In the genomic region with DNA sequence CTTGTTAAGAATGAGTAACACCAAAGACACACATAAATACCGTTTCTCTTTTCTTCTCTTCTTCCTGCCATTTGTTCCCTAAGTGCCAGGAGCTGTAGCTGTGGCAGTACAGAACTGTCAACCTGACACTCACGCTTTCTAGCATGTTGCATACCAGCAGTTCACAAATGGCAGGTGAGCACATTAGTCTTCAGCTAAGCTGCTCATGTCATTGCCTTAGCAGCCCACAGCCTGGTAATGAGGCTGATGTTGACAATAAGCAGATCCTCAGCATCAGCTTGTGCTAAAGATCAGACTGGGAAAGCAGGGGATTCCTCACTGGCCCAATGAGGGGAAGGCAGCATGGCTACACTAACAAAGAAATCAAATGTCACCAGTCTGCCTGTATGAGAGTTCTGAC, we compare ENCODE assay signal across 21 mouse cellular contexts.
DNase-seq lines count a peak whose midpoint lies in the region; ATAC-seq and TF ChIP-seq lines count a peak whose summit lies in the region.
"Had no signal": no experiment of that assay in that cellular context is flagged by ENCODE, and none has a peak within 500 bp of the region (broad histone marks: within the 10 kb centered on the region; RNA-seq: fewer than 3 reads in every experiment).

No protein-coding gene starts in this region.

- peaks cover 15% of the 10 kb centered on the region; the same call in 1 of the 2 replicates for H3K4me1 ChIP-seq in hindbrain, embryonic 13.5 days (replicated peaks)
- H3K4me1 ChIP-seq in hindbrain, postnatal 0 days (ENCODE audit: insufficient read depth, low read length), result no peaks in the 10 kb centered on the region
- peaks cover 16% of the 10 kb centered on the region for H3K4me1 ChIP-seq in forebrain, embryonic 15.5 days
- H3K4me1 ChIP-seq in midbrain, embryonic 15.5 days, result peaks cover 12% of the 10 kb centered on the region
- H3K4me1 ChIP-seq: embryonic facial prominence, embryonic 15.5 days; limb, embryonic 13.5 days; liver, embryonic 13.5 days had no signal

- no peak overlapping the region for H3K9ac ChIP-seq in hindbrain, embryonic 13.5 days
- no peak overlapping the region for H3K9ac ChIP-seq in hindbrain, postnatal 0 days (replicated peaks; ENCODE audit: low read length)
- H3K9ac ChIP-seq in forebrain, embryonic 15.5 days (replicated peaks), result no peak overlapping the region
- no peak overlapping the region for H3K9ac ChIP-seq in midbrain, embryonic 15.5 days
- H3K9ac ChIP-seq: embryonic facial prominence, embryonic 15.5 days; limb, embryonic 13.5 days; liver, embryonic 13.5 days had no signal

- H3K36me3 ChIP-seq in hindbrain, embryonic 13.5 days, result no peaks in the 10 kb centered on the region
- H3K36me3 ChIP-seq in hindbrain, postnatal 0 days (ENCODE audit: insufficient read depth, low read length), result no peaks in the 10 kb centered on the region
- no peaks in the 10 kb centered on the region for H3K36me3 ChIP-seq in forebrain, embryonic 15.5 days
- no peaks in the 10 kb centered on the region for H3K36me3 ChIP-seq in midbrain, embryonic 15.5 days (replicated peaks)
- H3K36me3 ChIP-seq: embryonic facial prominence, embryonic 15.5 days; limb, embryonic 13.5 days; liver, embryonic 13.5 days had no signal

- 70% methylated on average over 2 of the region's 2 CpGs for WGBS in hindbrain, embryonic 13.5 days
- 71% methylated on average over 2 of the region's 2 CpGs for WGBS in hindbrain, postnatal 0 days
- WGBS in forebrain, embryonic 15.5 days, result 70% methylated on average over 2 of the region's 2 CpGs
- 63% methylated on average over 2 of the region's 2 CpGs for WGBS in midbrain, embryonic 15.5 days

- no peak for TF ChIP-seq CTCF in hindbrain, postnatal 0 days (IDR thresholded peaks at IDR 0.05; ENCODE audit: low read depth)

- H3K4me2 ChIP-seq in hindbrain, embryonic 13.5 days, result no peak overlapping the region
- H3K4me2 ChIP-seq in hindbrain, postnatal 0 days (ENCODE audit: low read depth, low read length), result no peak overlapping the region
- no peak overlapping the region for H3K4me2 ChIP-seq in forebrain, embryonic 15.5 days (replicated peaks)
- H3K4me2 ChIP-seq in midbrain, embryonic 15.5 days, result no peak overlapping the region
- H3K4me2 ChIP-seq: embryonic facial prominence, embryonic 15.5 days; limb, embryonic 13.5 days; liver, embryonic 13.5 days had no signal

- no peak overlapping the region for H3K4me3 ChIP-seq in hindbrain, embryonic 13.5 days
- H3K4me3 ChIP-seq in hindbrain, postnatal 0 days (ENCODE audit: low read length), result no peak overlapping the region
- H3K4me3 ChIP-seq in forebrain, embryonic 15.5 days, result no peak overlapping the region
- H3K4me3 ChIP-seq in midbrain, embryonic 15.5 days, result no peak overlapping the region
- H3K4me3 ChIP-seq: embryonic facial prominence, embryonic 15.5 days; limb, embryonic 13.5 days; liver, embryonic 13.5 days had no signal

- no peaks in the 10 kb centered on the region for H3K9me3 ChIP-seq in hindbrain, embryonic 13.5 days
- no peaks in the 10 kb centered on the region for H3K9me3 ChIP-seq in hindbrain, postnatal 0 days (ENCODE audit: low read length)
- no peaks in the 10 kb centered on the region for H3K9me3 ChIP-seq in forebrain, embryonic 15.5 days
- no peaks in the 10 kb centered on the region for H3K9me3 ChIP-seq in midbrain, embryonic 15.5 days
- H3K9me3 ChIP-seq: embryonic facial prominence, embryonic 15.5 days; limb, embryonic 13.5 days; liver, embryonic 13.5 days had no signal

- peak; percentile 34; the same call in 1 of the 2 replicates for ATAC-seq in hindbrain, embryonic 13.5 days (ENCODE audit: low FRiP score)
- no peak for ATAC-seq in hindbrain, postnatal 0 days
- ATAC-seq in forebrain, embryonic 15.5 days (replicated peaks), result 0 out of 2 replicates have a peak, but pooled peaks have one; percentile 12
- ATAC-seq in midbrain, embryonic 15.5 days (replicated peaks), result no peak; the same call in 1 of the 2 replicates
- ATAC-seq: activated CD4-positive, CD25-positive, alpha-beta regulatory T cell, adult 4 months; intestine, embryonic 16.5 days had no signal

- H3K27me3 ChIP-seq in hindbrain, embryonic 13.5 days, result no peaks in the 10 kb centered on the region
- H3K27me3 ChIP-seq in hindbrain, postnatal 0 days (ENCODE audit: insufficient read depth, low read length), result no peaks in the 10 kb centered on the region
- no peaks in the 10 kb centered on the region for H3K27me3 ChIP-seq in forebrain, embryonic 15.5 days
- H3K27me3 ChIP-seq in midbrain, embryonic 15.5 days (replicated peaks), result no peaks in the 10 kb centered on the region
- H3K27me3 ChIP-seq: embryonic facial prominence, embryonic 15.5 days; limb, embryonic 13.5 days; liver, embryonic 13.5 days had no signal

- no peak for DNase-seq in hindbrain, postnatal 0 days (ENCODE audit: low spot score)
- DNase-seq in forelimb bud, embryonic 11.5 days (ENCODE audit: low read depth, low spot score), result peak; percentile 56
- DNase-seq in adrenal gland, postnatal 14 days, result no peak
- no peak for DNase-seq in cerebellum, adult 8-10 months
- DNase-seq: adrenal gland, adult 8-10 months; cerebellum, adult 2 months; cerebellum, postnatal 36 days; kidney, adult 9 months; kidney, postnatal 25 days; layer of hippocampus, postnatal 36 days; liver, embryonic 13.5 days; lung, adult 2 months; lung, postnatal 14 days; retina, postnatal 1 day had no signal

- H3K27ac ChIP-seq in hindbrain, embryonic 13.5 days, result peak overlapping the region; percentile 73
- no peak overlapping the region for H3K27ac ChIP-seq in hindbrain, postnatal 0 days
- peak overlapping the region; percentile 75 for H3K27ac ChIP-seq in forebrain, embryonic 15.5 days (replicated peaks)
- peak overlapping the region; percentile 75 for H3K27ac ChIP-seq in midbrain, embryonic 15.5 days
- H3K27ac ChIP-seq: embryonic facial prominence, embryonic 15.5 days; limb, embryonic 13.5 days; liver, embryonic 13.5 days had no signal

Comparison
In these comparisons a context has a peak if more than half of its experiments do, and no peak if none do; other contexts are left out.
1. ATAC-seq: peak in hindbrain, embryonic 13.5 days (single experiment) and forebrain, embryonic 15.5 days (single experiment); none in hindbrain, postnatal 0 days (single experiment) and midbrain, embryonic 15.5 days (single experiment).